Mouse (Mus musculus) retina, postnatal 7 days (tissue): Measurements from ENCODE around the gene Etfdh.
"Not testable (repeated sequence)": the region's sequence is repeated elsewhere in the genome, so short reads cannot be mapped to it uniquely, and the experiment has no call there.

ENCODE experiments used
- DNase-seq: peaks from one replicate; pipeline ENCODE4 v3.0.0-alpha.2; 2012; ENCODE audit warnings: low read depth, low spot score

Gene Etfdh

DNA sequence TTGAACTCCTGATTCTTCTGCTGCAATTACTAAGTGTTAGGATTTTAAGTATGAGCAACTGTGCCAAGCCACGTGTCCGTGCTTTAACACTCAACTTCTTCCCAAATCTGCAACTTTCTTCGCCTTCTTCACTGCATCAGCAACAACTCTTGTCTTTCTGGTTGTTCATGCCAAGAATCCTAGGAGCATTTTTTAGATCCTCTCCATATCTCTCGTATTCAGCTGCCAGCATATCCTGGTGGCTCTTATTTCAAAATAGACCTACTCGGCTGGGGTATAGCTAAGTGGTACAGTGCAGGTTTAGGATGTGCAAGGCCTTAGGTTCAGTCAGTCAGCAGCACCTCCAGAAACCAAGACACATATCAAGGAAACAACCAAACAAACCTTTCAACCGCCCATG lies 51.7 kb downstream of the Etfdh start:
- no peak for DNase-seq

- no peak for DNase-seq
These were observed 52.4 kb downstream of the Etfdh start for GRCm38 (mm10) chr3:79576865-79577264.

- no peak for DNase-seq
These were observed 52.9 kb downstream of the Etfdh start for GRCm38 (mm10) chr3:79576468-79576816.

DNA sequence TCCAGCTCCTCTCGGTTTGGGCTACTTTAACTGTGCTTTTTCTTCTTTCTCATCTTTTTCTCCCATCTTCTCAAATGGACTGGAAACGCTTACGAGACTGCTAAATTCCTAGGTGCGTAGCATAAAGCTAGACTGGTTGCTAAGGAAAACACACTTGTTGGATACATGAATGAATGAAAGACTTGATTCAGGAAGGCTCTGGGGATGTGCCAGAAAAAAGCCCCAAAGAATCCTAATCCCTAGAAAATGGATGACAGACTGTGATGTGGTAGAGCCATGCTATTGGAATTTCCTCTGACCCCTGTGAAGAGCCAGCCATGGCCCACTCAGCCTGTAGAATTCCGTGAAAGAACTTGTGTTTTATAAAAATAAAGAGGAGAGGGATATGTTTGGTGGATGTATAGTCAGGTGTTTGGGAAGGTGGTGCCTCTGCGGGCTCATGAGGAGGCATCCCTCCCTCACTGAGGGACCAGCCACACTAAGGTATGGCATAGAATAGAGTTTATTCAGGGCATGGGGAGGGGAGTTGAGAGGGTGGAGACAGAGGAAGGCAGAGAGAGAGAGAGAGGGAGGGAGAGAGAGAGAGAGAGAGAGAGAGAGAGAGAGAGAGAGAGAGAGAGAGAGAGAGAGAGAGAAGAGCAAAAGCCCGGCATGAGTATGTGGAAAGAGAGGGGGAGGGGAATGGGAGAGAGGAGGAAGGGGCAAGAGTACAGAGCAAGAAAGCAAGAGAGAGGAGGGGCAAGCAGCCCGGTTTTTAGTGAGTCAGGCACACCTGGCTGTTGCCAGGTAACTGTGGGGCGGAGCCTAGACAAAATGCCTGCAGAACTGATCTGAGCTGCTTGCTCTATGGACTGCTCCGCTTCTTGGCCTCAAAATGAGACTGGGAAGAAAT lies 53.5 kb downstream of the Etfdh start:
- DNase-seq = no peak

DNA sequence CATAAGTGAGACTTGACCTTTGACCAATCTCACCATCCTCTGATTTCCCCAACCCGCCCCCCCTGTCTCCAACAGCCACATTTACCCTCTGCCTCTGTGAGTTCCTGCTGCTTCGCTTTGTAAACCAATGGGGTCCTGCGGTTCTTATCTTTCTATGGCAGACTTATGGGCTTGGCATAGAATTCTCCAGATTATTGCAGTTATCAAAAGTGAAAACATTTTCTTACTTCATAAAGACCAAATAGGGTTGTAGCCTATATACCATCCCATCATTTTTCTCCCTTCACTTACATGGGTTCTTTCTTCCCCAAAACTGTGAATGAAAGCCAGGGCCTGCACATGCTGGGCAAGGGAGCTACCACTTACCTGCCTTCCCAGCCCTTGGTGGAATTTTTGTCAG lies 55.0 kb downstream of the Etfdh start:
- no peak for DNase-seq

- not testable (repeated sequence) for DNase-seq
These were observed 55.9 kb downstream of the Etfdh start for GRCm38 (mm10) chr3:79573376-79573775.

DNA sequence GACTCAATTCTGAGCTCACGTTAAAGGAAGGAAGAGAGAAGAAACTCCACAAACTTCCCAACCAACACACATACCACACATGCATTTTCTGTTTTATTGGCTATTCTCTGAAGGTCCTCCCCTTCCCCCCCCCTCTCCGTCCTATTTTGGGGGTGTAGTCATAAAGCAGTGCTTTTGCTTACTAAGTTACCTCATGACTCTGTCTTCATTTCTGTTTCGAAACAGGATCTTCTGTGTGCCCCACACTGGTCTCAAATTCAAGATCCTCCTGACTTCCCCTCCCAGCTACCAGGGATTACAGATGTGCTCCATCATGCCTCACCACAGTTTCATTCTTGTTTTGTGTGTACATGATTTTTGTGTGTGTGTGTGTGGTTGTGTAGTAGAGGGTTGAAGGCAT lies 56.9 kb downstream of the Etfdh start:
- no peak for DNase-seq

DNA sequence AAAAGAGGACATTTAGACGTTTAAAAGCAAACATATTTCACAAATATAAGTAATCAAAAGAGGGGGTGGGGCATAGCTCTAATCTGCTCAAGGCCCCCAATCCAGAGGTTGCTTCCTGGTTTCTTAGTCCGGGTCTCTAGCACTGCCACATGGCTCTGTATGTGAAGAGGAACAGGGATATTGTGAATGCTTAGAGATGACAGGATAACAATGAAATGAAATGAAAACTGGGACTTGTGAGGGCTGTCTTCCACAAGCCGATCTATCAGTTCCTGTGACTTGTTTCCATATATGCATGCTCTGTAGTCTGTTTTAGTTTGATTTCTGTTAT lies 60.0 kb downstream of the Etfdh start:
- no peak for DNase-seq

- DNase-seq = no peak
These were observed 60.5 kb downstream of the Etfdh start for GRCm38 (mm10) chr3:79568629-79569350.

DNA sequence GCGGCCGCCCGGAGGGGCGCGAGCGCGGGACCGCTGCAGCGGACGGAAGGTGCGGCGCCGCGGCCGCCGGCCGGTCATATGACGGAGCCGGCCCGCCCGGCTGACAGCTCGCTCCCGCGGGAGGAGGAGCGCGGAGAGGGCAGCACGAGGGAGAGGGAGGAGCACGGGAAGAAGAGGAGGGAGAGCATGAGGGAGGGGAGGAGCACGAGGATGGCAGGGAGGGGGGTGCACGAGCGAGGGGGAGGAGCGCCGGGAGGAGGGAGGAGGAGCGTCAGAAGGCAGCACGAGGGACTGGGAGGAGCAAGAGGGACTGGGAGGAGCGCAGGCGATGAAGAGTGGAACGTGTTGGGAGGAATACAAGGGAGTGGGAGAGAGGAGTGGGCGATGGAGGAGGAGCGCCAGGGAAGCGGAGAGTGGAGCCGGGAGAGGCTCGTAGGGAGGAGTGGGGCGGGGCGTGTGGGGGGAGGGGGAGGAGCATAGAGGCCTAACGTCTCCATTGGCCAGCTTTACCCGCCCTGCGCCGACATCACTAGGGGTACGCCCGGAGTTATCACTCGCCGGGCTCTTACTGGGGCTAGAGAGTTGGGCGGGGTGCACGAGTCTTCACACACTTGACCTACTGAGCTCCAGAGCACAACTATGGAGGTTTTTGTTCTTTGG lies 61.5 kb downstream of the Etfdh start, which contains the start of gene Fnip2:
TSS of gene Fnip2 (minus strand) at position 94 of the 660 bp plus-strand sequence.
- peak; percentile 71 for DNase-seq

- DNase-seq = no peak
These were observed 62.3 kb downstream of the Etfdh start for GRCm38 (mm10) chr3:79566716-79567691.

DNA sequence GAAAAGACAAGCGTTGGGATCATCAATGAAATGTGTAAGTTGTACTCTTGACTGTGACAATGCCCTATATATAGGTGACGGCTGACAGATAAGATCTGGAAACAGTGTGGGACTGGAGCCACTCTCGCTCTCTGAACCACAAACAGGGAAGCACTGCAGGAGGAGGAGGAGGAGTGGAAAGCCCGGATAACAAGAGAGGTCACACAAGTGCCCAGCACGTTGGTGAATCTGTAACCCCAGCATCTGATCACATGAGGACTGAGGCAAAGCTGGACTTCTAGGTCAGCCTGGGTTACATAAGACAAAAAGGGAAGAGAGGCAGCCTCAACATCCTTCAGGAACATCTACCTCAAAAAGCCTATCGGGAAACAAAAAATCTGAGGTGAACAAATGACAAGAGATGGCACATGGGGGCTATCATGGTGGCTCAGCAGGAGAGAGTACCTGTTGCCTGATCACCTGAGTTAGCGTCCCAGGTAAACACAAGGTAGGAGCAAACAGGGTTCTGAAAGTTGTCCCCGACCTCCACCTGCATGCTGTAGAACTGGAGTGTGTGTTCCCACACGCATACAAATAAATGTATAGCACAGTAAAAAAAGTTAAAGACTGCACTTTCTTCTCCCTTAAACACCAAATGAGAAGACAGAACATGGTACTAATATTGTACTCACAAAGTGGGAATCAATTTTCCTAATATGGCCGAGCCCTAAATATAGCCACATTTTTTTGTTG lies 64.3 kb downstream of the Etfdh start:
- no peak for DNase-seq

GRCm38 (mm10) chr3:79563511-79563910 lies 65.8 kb downstream of the Etfdh start:
- DNase-seq = no peak

DNA sequence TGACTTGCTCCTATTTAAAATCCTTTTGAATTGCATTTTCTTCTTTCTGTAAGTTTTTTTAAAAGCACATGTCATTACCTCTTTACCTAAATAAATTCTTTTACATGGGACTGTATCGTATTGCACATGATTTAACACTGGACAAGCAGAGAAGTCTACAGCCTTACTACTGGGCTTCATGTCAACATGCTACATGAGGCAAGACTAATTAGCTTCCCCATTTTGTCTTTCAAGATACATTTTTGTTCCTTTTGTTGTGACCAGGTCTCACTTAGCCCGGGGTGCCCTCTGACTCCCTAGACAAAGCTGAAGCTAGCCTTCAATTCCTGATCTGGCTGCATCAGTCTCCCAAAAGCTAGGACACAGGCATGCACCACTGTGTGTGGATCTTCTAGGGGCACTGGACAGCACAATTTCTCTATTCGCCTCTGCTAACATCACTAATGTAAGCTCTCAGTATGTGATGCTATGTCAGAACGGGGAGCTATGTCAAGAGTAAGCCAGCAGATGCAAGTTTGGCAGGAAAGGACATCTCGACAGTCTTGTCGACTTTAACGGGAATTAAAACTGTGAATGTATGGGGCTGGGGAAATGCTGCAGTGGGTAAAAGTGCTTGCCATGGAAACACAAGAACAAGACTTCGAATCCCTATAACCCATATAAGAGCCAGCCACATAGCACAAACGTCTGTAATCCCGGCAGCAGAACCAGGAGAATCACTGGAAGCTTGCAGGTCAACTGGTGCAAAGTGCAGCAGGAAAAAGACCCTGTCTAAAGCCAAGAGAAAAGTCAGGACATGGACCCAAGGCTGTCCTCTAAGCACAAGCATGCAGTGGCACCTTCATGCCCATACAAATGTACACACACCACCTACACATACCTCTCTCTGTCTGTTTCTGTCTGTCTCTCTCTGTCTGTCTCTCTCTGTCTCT lies 67.2 kb downstream of the Etfdh start:
- DNase-seq = no peak

GRCm38 (mm10) chr3:79560555-79560954 lies 68.7 kb downstream of the Etfdh start:
- DNase-seq = no peak

GRCm38 (mm10) chr3:79559773-79560045 lies 69.6 kb downstream of the Etfdh start:
- no peak for DNase-seq

- no peak for DNase-seq
These were observed 70.1 kb downstream of the Etfdh start for GRCm38 (mm10) chr3:79559021-79559772.

GRCm38 (mm10) chr3:79555061-79555460 lies 74.2 kb downstream of the Etfdh start:
- no peak for DNase-seq
